Mouse (Mus musculus) adrenal gland, adult 18-20 months (tissue): ENCODE data around the gene Fanci. TPM values are rescaled to one million over a fixed set of nuclear protein-coding genes. Genes with fewer than 3 reads are reported as not detected.

Experiments used
- DNase-seq, 2 experiments: peaks; one replicate each; pipeline ENCODE4 v3.0.0; 2021 to 2022; ENCODE audit warnings: low spot score in 2 of 2
- total RNA-seq, 2 experiments: library from RNA; stranded (reverse); gene quantifications; 1 replicate in 1 of 2; 2 replicates in 1 of 2; pipeline ENCODE4 v1.2.3; 2021

The Fanci gene
- total RNA-seq, 2 experiments from 2014 or later, result 0.27 to 0.29 TPM

GRCm38 (mm10) chr7:79461721-79462120, 70.0 kb downstream of the Fanci start:
- DNase-seq, result no peak

- DNase-seq, result no peak
These were observed 71.8 kb downstream of the Fanci start for GRCm38 (mm10) chr7:79463376-79464077.

DNA sequence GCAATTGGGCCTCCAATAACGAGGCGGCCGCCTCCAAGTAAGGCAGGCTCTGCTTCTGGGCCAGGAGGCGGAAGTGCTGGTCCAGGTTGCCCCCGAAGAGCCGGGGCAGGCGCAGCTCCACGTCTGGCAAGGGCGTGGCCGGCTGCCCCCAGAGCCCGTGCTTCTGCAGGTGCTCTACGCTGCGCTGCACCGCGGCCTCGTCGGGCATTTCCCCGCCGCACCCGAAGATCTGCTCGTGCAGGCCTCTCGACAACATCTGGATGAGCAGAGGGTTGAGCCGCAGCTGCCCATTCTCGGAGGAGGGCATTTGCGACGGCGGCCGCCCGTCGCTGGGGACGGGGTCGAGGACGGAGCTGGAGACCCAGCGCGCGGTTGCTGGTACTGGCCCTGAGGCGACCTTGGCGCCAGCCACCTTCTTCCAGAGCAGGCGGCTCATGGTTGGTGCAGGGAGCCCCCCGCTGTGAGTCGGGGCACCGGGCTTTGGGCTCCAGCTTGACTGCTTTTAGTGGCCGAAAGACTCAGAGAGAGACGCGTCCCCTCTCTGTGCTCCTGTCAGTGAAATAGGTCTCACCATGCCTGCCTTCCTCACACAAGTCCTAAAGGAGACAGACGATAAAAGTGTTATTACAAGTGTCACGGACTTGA, 73.2 kb downstream of the Fanci start:
- DNase-seq, result peak in 1 of 2 experiments; percentile 11

DNA sequence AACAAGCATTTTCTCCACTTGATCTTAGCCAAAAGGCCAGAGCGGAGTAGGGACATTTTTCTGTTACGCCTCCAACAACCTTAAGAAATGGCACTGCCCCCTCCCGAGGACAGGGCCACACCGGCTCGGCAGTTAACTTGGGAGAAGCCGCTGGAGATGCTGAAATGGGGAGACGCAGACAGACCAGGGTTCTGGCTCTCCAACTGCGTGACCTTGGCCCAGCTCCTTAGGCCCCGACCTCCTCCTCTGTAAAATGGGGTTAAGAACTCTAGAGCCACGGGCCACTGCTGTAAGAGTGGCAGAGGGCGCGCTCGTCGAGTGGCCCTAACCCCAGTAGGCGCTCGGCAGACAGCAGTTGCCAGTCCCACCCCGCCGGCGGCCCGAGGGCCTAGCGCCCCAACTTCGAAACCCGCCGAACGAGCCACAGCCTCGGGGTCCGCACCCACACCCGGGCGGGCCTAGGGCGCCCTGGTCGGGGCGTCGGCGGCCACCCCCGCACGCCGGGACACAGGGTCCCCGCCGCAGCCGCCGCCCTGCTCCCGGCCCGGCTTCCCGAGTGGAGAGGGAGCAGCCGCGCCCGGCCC, 73.8 kb downstream of the Fanci start:
- DNase-seq, result no peak

- DNase-seq, result peak; percentile 99 to 100
These were observed 74.5 kb downstream of the Fanci start, which contains the start of gene Polg for GRCm38 (mm10) chr7:79466053-79466901. TSS of gene Polg (minus strand) at chr7:79466362.

GRCm38 (mm10) chr7:79467951-79468350, 76.2 kb downstream of the Fanci start:
- DNase-seq, result no peak

DNA sequence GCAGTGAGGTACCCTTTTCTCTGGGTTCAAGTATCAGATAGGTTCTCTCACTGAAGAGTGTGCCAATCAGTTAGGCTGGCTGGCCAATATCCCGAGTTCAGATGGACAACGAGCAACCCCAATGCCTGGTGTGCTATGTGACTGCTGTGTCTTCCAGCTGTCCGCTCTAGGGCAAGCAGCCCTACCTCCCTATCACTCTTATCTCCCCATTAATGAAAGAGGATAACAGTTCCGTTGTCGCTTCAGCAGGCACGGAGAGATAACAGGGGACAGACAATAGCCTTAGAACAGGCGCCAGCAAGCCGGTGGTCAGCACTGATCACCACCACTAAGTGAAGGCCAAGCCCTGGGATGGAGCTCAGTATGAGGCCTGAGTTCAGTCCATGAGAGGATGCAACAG, 77.3 kb downstream of the Fanci start:
- no peak for DNase-seq

- no peak for DNase-seq
These were observed 78.0 kb downstream of the Fanci start for GRCm38 (mm10) chr7:79469766-79470165.

GRCm38 (mm10) chr7:79470718-79471117, 79.0 kb downstream of the Fanci start:
- DNase-seq, result no peak

GRCm38 (mm10) chr7:79471436-79471835, 79.7 kb downstream of the Fanci start:
- DNase-seq, result no peak

DNA sequence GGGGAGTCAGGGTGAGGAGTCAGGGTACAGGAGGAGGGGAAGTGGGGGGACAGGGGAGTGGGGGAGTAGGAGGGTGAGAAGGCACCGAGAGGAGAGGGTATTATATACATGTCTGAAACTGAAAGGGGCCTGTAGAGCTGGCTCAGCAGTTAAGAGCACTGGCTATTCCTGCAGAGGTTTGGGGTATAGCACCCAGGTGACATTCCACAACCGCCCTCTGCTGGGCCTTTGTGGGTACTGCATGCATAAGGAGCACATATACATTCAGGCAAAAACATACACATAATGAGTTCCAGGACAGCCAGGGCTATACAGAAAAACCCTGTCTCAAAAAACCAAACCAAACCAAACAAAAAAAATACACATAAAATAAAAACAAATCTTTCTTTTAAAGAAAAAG, 81.1 kb downstream of the Fanci start:
- DNase-seq, result no peak

- DNase-seq, result no peak
These were observed 81.9 kb downstream of the Fanci start for GRCm38 (mm10) chr7:79473496-79474194.

DNA sequence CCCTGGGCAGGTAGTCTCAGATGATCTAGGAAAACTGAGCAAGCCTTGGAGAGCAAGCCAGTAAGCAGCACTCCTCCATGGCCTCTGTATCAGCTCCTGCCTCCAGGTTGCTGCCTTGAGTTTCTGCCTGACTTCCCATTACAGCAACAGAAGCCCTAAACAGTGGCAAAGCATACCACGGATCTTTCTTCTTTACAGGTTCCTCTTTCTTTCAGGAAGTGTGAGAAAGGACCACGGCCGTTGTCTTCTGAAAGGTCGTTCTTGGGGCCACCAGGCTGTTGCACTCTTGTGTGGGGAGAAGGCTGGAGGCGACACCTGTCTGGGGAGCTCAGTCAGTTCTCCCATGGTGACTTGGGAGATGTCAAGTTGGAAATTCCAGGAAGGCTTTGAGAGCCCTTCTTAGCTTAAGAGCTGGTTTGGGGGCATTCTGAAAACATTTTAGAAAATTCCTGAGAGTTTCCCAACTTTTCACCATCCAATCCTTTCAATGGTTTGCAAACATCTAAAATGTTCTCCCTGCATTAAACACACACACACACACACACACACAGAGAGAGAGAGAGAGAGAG, 83.2 kb downstream of the Fanci start:
- no peak for DNase-seq

DNA sequence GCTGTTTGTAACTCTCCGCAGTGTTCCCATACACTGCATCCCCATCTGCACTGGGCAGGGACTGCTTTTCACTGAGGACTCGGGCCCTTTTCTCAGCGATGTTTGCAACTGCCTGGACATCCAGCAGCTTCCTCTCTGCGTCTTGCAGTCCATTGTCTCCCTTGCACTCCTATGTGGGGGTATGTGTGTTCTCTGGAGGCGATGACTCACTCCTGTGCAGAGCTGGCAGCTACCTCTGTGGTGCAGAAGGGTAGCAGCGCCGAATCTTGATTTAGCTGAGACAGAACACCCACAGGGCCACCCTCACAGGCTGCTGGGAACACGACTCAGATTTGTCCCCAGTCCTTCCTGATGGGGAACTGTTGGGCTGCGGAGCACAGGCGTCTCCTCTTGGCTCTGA, 94.8 kb downstream of the Fanci start:
- no peak for DNase-seq

DNA sequence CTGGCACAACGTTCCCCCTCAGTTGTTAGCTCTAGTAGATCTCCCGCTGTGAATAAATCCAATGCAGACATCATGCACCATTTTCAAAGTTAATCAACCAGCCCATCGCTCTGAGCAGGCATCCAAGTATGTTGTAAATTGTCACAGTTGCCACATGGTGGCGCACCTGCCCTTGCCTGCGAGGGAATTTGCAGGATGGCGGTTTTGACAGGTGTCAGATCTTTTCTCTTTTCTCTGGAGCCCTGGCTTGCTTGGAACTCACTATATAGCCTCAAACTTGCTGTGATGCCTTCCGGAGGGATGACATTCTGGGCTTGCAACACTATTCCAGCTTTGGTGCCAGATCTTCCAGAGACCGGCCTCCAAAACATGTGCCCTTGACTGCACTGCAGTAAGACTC, 102.2 kb downstream of the Fanci start:
- peak; percentile 44 to 53 for DNase-seq

DNA sequence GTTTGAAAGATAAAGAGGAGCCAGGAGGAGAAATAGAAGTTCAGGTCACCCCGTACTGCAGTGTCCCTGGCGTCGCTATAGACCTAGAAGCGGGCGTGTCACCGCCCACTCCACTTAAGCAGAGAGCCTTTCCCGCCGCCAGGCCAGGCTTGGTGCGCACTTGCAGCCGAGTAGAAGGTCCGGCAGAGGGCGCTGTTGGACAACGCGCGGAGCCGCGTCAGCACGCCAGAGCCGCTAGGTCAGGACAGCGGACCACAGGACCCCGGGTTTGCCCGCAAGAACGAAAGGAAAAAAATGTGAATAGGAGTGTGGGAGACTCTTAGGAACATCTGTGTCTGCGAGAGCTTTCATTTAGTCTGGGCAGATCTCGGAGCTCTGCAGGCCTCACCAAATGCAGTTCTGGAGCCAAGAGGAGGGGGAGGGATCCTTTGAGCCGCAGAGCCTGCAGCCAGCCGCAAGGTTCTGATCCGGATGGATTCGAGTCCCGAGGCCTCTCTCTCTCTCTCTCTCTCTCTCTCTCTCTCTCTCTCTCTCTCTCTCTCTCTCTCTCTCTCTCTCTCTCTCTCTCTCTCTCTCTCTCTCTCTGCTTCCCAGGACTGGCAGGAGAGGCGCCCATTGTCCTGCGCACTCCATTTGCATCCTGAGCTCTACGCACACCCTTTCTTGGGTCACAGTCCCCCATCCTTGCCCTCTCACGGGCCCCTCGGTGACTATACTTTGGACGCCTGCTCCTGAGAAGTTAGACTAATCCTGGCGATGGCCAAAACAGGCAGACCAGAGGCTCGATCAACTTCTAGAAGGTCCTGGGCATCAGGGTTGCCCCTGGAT, 104.5 kb downstream of the Fanci start:
- peak; percentile 87 to 89 for DNase-seq

- DNase-seq, result no peak
These were observed 105.1 kb downstream of the Fanci start for GRCm38 (mm10) chr7:79496816-79497328.

- DNase-seq, result no peak
These were observed 106.0 kb downstream of the Fanci start for GRCm38 (mm10) chr7:79497701-79498115.

DNA sequence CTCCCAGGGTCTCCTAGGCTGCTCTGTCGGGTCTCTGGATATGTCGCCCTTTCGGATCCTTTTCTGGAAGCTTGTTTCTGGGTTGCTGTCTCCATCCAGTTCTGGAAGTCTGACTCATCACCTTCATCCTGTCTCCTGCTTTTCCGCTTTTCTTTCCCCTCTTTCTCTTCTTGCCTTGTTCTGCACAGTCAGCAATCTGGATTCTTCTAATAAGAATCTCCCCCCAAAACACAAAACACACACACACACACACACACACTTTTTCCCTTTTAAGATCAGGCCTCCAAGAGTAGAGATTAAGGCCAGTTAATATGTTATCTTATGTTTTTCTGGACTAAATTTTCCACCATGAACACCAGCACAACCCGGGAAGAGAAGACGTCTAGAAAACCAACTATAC, 106.6 kb downstream of the Fanci start:
- no peak for DNase-seq
